Mouse (Mus musculus) forebrain, postnatal 0 days (tissue): ENCODE data around the gene Arl13b. TPM values are rescaled to one million over a fixed set of nuclear protein-coding genes. Genes with fewer than 3 reads are reported as not detected.
A peak's percentile ranks its signal among the peaks of the same experiment; 100 is the strongest.

Experiments
- ATAC-seq: fragments of 200-750 bp; cut with Nextera tagmentation; 2 replicates; pipeline ENCODE4 v1.8.0; 2017; ENCODE audit warnings: mild to moderate bottlenecking, moderate library complexity
- DNase-seq: peaks from one replicate; pipeline ENCODE4 v3.0.0-alpha.2; 2015
- H3K27ac ChIP-seq: fragments of 300-500 bp; sonication (generic); 2 replicates; pipeline ENCODE4 v1.5.1; 2014; ENCODE audit warnings: low read depth, mild to moderate bottlenecking, antibody characterized with exemption, low read length, moderate library complexity, mixed read lengths
- H3K27me3 ChIP-seq: fragments of 300-500 bp; sonication (generic); 2 replicates; pipeline ENCODE4 v1.6.1; 2014; ENCODE audit warnings: mild to moderate bottlenecking, low read length, mixed read lengths; ENCODE audit not compliant: insufficient read depth
- H3K36me3 ChIP-seq: fragments of 300-500 bp; sonication (generic); 2 replicates; pipeline ENCODE4 v1.6.1; 2014; ENCODE audit warnings: mild to moderate bottlenecking, moderate library complexity; ENCODE audit not compliant: insufficient read depth
- H3K4me1 ChIP-seq: fragments of 300-500 bp; sonication (generic); 2 replicates; pipeline ENCODE4 v1.6.1; 2014; ENCODE audit warnings: antibody characterized with exemption; ENCODE audit not compliant: insufficient read depth
- H3K4me2 ChIP-seq: fragments of 300-500 bp; sonication (generic); 2 replicates; pipeline ENCODE4 v1.6.1; 2014; ENCODE audit warnings: low read depth, mild to moderate bottlenecking, moderate library complexity
- H3K4me3 ChIP-seq: fragments of 300-500 bp; sonication (generic); 2 replicates; pipeline ENCODE4 v1.5.1; 2014; ENCODE audit warnings: low read depth, low read length, mixed read lengths
- H3K9ac ChIP-seq: fragments of 300-500 bp; sonication (generic); 2 replicates; pipeline ENCODE4 v1.6.1; 2014; ENCODE audit warnings: mild to moderate bottlenecking
- H3K9me3 ChIP-seq: fragments of 300-500 bp; sonication (generic); 2 replicates; pipeline ENCODE4 v1.6.1; 2016; ENCODE audit warnings: low read length
- CTCF ChIP-seq: sonication (generic); IDR thresholded peaks from 2 replicates; pipeline ENCODE4 v1.5.1; 2016; ENCODE audit warnings: antibody characterized with exemption, control low read depth, low read depth
- WGBS: fragments of 180-500 bp; shearing (Covaris S2); extraction: QIAGEN DNeasy Blood & Tissue Kit; methylation state at CpG from one replicate; pipeline ENCODE4 v1.1.7; 2014; 5-methylcytosine and 5-hydroxymethylcytosine counted together
- polyA plus RNA-seq: library from polyadenylated mRNA; unstranded; fragments of >200 nt; fragmentation: Nextera tagmentation; extraction: Ambion mirVana; gene quantifications from 2 replicates; pipeline ENCODE4 v1.2.1, GENCODE M21; 2015
- total RNA-seq: library from RNA; depleted of rRNA; stranded (reverse); fragments of >200 nt; gene quantifications from 2 replicates; pipeline ENCODE4 v1.2.3, GENCODE M21; 2014

Gene Arl13b
- total and polyA plus RNA-seq, 2 experiments from 2014 or later: 17.0 to 21.0 TPM

GRCm38 (mm10) chr16:62852464-62853252 lies 5.8 kb upstream of the Arl13b start:
- H3K27me3 ChIP-seq: 0 out of 2 replicates have a peak, but pooled peaks cover 5% of the 10 kb centered on the region
- no peak overlapping the region for H3K4me3 ChIP-seq
- H3K36me3 ChIP-seq: no peaks in the 10 kb centered on the region
- no peak overlapping the region for H3K4me2 ChIP-seq
- DNase-seq: no peak
- H3K9ac ChIP-seq: no peak overlapping the region
- 0 out of 2 replicates have a peak, but pooled peaks have one; percentile 10 for TF ChIP-seq CTCF
- no peaks in the 10 kb centered on the region for H3K9me3 ChIP-seq
- WGBS: 78% methylated on average over 3 of the region's 3 CpGs
- H3K4me1 ChIP-seq: no peaks in the 10 kb centered on the region
- ATAC-seq: no peak
- no peak overlapping the region for H3K27ac ChIP-seq

DNA sequence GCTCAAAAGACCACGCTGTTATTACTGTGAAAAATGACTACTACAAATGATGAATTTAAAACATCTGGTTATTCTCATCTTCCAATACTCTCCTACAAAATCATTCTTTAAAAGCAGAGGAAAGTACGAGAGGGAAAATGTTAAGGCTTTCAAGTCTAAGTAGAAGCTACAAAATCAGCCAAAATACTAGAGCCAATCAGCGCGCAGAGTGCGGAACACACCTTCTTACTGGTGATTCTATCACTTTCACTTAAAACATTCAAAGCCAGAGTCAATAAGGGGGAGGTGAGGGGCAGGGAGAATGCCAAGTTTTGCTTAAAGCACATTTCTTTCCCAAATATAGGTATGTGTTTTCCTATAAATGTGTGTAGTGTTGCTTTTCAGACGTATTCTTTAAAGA lies 1.5 kb downstream of the Arl13b start:
- Histone ChIP-seq H3K27ac (no peak overlapping the region), H3K4me1 (peaks cover 13% of the 10 kb centered on the region), H3K9me3 (no peaks in the 10 kb centered on the region), H3K27me3 (no peaks in the 10 kb centered on the region), H3K4me2 (peak overlapping the region; percentile 85), H3K4me3 (peak overlapping the region; percentile 93; the same call in 1 of the 2 replicates), H3K9ac (no peak overlapping the region), H3K36me3 (no peaks in the 10 kb centered on the region)
- no peak for DNase-seq
- 88% methylated on average over 6 of the region's 6 CpGs for WGBS
- ATAC-seq: no peak
- TF ChIP-seq CTCF: no peak

DNA sequence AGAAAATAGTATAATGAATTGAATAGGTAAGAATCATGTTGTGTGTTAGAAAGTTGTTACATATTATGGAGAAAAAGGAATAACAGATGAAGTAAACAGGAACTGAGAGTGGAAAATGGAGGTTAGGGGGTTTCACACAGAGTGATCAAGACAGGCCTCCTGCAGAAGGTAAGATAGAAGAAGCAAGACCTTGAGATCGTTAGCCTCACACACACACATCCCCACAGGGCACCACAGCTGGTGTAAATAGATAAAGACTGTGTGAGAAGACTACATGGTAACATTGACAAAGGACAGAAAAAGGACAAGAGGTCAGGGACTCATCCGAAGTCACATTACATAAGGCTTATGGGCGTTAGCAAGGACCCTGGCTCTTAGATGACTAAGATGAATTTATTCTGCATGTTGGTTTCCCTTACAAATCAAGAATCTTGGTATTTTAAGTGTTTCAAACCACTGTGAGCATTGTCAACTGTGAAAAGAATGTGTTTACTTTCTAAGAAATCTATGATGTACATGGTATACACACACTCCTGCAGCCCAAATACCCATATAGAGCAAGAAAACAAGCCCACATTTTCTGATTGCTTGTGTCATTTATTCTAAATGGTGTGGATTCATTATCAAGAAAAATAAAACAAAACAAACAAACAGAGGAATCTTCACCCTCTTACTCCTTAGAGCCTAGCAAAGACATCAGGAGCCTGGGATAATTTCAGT lies 12.7 kb downstream of the Arl13b start:
- H3K9me3 ChIP-seq: no peaks in the 10 kb centered on the region
- H3K9ac ChIP-seq: no peak overlapping the region
- no peaks in the 10 kb centered on the region for H3K27me3 ChIP-seq
- DNase-seq: no peak
- no peak for TF ChIP-seq CTCF
- 59% methylated on average over 3 of the region's 3 CpGs for WGBS
- no peak for ATAC-seq
- H3K36me3 ChIP-seq: no peaks in the 10 kb centered on the region; the same call in 1 of the 2 replicates
- no peak overlapping the region for H3K4me2 ChIP-seq
- no peaks in the 10 kb centered on the region for H3K4me1 ChIP-seq
- no peak overlapping the region for H3K27ac ChIP-seq
- no peak overlapping the region for H3K4me3 ChIP-seq

DNA sequence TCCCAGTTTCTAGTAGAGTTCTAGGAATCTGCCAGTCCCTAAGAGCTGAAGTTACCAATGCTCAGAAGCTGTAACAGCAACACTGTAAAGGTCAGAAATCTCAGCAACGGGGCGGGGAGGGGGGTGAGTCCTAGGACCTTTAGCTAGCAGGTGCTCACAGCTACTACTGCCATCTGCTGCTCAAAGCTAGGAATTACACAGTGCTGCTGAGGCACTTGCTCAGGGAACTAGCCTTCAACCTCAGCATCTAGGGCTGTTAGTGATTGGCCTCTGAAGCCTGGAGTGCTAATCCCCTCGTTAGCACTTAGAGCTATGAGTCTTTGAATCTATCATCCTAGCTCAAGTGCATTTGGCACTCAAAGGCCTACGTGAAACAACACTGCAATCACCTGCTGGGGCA lies 14.4 kb downstream of the Arl13b start:
- ATAC-seq: peak; percentile 40
- H3K36me3 ChIP-seq: no peaks in the 10 kb centered on the region; the same call in 1 of the 2 replicates
- H3K9ac ChIP-seq: no peak overlapping the region
- peak; percentile 67 for TF ChIP-seq CTCF
- no peaks in the 10 kb centered on the region for H3K9me3 ChIP-seq
- H3K4me1 ChIP-seq: no peaks in the 10 kb centered on the region
- no peak overlapping the region for H3K4me2 ChIP-seq
- 12% methylated on average over 4 of the region's 4 CpGs for WGBS
- DNase-seq: no peak
- no peaks in the 10 kb centered on the region for H3K27me3 ChIP-seq
- no peak overlapping the region for H3K4me3 ChIP-seq
- no peak overlapping the region for H3K27ac ChIP-seq

DNA sequence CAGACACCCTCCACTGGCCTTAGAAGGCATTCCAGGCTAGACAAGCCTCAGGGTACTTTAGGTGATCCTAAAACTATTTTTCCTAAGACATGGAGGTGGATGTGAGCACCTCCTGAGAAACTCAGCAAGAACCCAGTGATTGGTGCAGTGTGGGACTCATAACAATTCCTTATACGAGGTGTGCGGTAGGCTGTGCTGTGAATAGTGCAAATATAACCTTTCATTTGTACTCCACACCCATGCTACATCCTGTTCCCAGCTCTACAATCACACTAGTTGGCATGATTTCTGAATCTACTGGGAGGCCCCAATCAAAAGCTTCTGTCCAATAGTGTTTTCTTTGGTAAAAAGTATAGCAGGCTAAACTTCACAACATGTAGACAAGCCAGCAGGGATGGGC lies 14.8 kb downstream of the Arl13b start:
- no peaks in the 10 kb centered on the region for H3K4me1 ChIP-seq
- ATAC-seq (no peak), DNase-seq (no peak)
- no peak overlapping the region for H3K4me2 ChIP-seq
- no peaks in the 10 kb centered on the region; the same call in 1 of the 2 replicates for H3K36me3 ChIP-seq
- H3K27me3 ChIP-seq: no peaks in the 10 kb centered on the region
- TF ChIP-seq CTCF: no peak
- WGBS: 92% methylated on average over 2 of the region's 2 CpGs
- no peak overlapping the region for H3K4me3 ChIP-seq
- no peak overlapping the region for H3K9ac ChIP-seq
- no peaks in the 10 kb centered on the region for H3K9me3 ChIP-seq
- H3K27ac ChIP-seq: no peak overlapping the region

DNA sequence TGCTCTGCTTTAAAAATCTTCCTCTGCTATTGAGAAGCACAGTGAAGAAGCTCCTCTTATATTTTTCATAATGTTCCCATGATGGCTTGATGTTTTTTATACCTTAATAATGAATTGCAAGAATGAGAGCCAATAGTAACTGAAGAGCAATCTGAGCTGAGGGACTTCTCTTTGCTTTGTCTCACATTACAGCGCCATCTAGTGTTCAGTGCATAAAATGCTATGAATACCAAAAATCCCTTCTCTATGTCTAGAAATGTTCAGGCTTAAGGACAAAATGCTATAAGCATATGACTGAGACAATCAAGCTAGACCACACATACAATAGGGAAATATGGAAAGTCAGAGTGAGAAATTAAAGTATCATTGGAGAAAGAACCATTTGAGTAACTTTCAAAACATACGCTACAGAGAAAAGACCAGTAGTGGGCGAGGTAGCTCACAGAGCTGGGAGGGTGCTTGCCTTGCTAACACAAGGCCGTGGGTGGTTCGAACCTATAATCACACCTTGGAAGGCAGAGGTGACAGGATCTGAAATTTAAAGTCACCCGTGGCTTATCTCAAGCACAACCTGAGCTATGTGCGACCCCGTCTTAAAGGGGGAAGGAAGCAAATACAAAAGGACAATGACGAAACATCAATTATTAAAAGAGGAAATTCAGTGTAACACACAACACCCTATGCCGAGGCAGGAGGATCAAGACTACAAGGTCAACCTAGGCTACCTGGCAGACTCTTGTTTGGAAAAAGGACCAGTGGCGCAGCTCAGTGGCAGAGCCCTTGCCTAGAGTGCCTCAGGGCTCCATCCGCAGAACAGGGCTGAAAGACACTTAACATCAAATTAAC lies 20.5 kb downstream of the Arl13b start:
- Histone ChIP-seq H3K4me1 (no peaks in the 10 kb centered on the region), H3K9me3 (no peaks in the 10 kb centered on the region), H3K4me2 (no peak overlapping the region), H3K9ac (no peak overlapping the region), H3K4me3 (no peak overlapping the region), H3K36me3 (no peaks in the 10 kb centered on the region; the same call in 1 of the 2 replicates), H3K27ac (no peak overlapping the region), H3K27me3 (no peaks in the 10 kb centered on the region)
- peak; percentile 80 for TF ChIP-seq CTCF
- ATAC-seq: peak; percentile 48; the same call in 1 of the 2 replicates
- DNase-seq: peak; percentile 65
- WGBS: 82% methylated on average over 12 of the region's 12 CpGs
